Mouse (Mus musculus): ENCODE measurements around the gene Pcp2.

DNA sequence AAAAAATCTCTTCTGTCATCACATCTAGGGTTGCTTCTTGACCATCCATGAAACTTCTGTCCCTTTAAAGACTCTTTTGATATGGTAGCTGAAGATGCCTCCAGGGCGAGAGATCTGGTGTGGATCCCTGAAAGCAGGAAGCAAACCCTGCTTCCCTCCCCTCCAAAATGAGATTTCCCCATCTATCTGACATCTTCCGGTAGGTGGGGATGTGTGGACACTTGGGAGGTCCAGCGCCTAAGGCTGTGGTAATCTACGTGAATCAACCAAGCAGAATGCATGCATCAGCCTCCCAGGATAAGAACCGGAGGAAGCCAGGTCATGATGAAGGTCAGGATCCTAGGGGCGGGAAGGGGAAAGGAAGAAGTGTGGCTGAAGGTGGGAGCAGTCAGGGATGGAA is 40.2 kb upstream of the Pcp2 start, which contains the start of gene Mcemp1:
- TF ChIP-seq POLR2A (IDR thresholded peaks at IDR 0.05; ENCODE audit: control insufficient read depth, low read depth, low read length): no peak
- no peak for TF ChIP-seq CTCF (IDR thresholded peaks at IDR 0.05; ENCODE audit: control insufficient read depth, insufficient read depth, insufficient replicate concordance, low read depth, low read length)

Measured in testis, adult 2 months (tissue).